Mouse (Mus musculus) G1E (cell line): ENCODE results near the gene Snrpd3.

ENCODE experiments used
- CTCF ChIP-seq: IDR thresholded peaks from 2 replicates; pipeline ENCODE4 v1.5.1; 2012; ENCODE audit warnings: low read depth, low read length, inconsistent platforms, mixed read lengths
- GATA1 ChIP-seq: IDR thresholded peaks from 2 replicates; pipeline ENCODE4 v1.6.1; 2012; ENCODE audit warnings: borderline replicate concordance, low read length, inconsistent platforms, mixed read lengths

GRCm38 (mm10) chr10:75530322-75530721 lies 13.0 kb downstream of the Snrpd3 start:
- TF ChIP-seq CTCF (no peak), GATA1 (no peak)
